Mouse (Mus musculus) spleen, postnatal 0 days (tissue): ENCODE measurements around the gene E330017A01Rik. TPM values are rescaled to one million over a fixed set of nuclear protein-coding genes. Genes with fewer than 3 reads are reported as not detected.

Experiments
- polyA plus RNA-seq: library from polyadenylated mRNA; unstranded; fragments of >200 nt; fragmentation: Nextera tagmentation; extraction: Ambion mirVana; gene quantifications from 2 replicates; pipeline ENCODE4 v1.2.1, GENCODE M21; 2015

The E330017A01Rik gene
- polyA plus RNA-seq: not detected in 2 replicates

GRCm38 (mm10) chr16:58638689-58639175 lies at the start of gene E330017A01Rik:
TSS of gene E330017A01Rik (minus strand) at chr16:58638739.

GRCm38 (mm10) chr16:58669917-58670630 lies 31.5 kb upstream of the E330017A01Rik start, which contains the start of gene Cpox:
TSS of gene Cpox (plus strand) at chr16:58670292.

GRCm38 (mm10) chr16:58616878-58617277 lies 21.7 kb downstream of the E330017A01Rik start, which contains the start of gene Gm813:
TSS of gene Gm813 (minus strand) at chr16:58616978.

Other genes with a start within 250 kb of the E330017A01Rik start
- 3.1 and 3.8 TPM in 2 replicates for gene Dcbld2, start 230.3 kb downstream of the E330017A01Rik start, polyA plus RNA-seq
- 27.5 and 35.1 TPM in 2 replicates for gene St3gal6, start 114.5 kb downstream of the E330017A01Rik start, polyA plus RNA-seq
- gene Gm813, start 21.8 kb downstream of the E330017A01Rik start, polyA plus RNA-seq: not detected in 2 replicates
- 261 and 338 TPM in 2 replicates for gene Cpox, start 31.6 kb upstream of the E330017A01Rik start, polyA plus RNA-seq
- 0.14 and 0.21 TPM in 2 replicates for gene Gpr15, start 80.3 kb upstream of the E330017A01Rik start, polyA plus RNA-seq
- 33.5 and 37.6 TPM in 2 replicates for gene Cldnd1, start 89.2 kb upstream of the E330017A01Rik start, polyA plus RNA-seq
- gene Olfr172, start 124.4 kb upstream of the E330017A01Rik start, polyA plus RNA-seq: not detected in 2 replicates
- gene Olfr173, start 161.5 kb upstream of the E330017A01Rik start, polyA plus RNA-seq: not detected in 2 replicates
- gene Olfr175-ps1, start 188.0 kb upstream of the E330017A01Rik start, polyA plus RNA-seq: not detected in 2 replicates
- not detected in 2 replicates for gene Olfr177, start 236.0 kb upstream of the E330017A01Rik start, polyA plus RNA-seq